Mouse (Mus musculus): ENCODE results near the gene Mmp20. TPM values are rescaled to one million over a fixed set of nuclear protein-coding genes. Genes with fewer than 3 reads are reported as not detected.

Gene Mmp20
- polyA plus RNA-seq, 1 experiment from 2014 or later = not detected

GRCm38 (mm10) chr9:7693961-7694360 is 65.9 kb downstream of the Mmp20 start:
- 32% methylated on average over 3 of the region's 3 CpGs for WGBS
- Histone ChIP-seq H3K4me1 (replicated peaks) (0 out of 2 replicates have a peak, but pooled peaks cover 3% of the 10 kb centered on the region), H3K27me3 (no peaks in the 10 kb centered on the region), H3K27ac (no peak overlapping the region), H3K9me3 (no peaks in the 10 kb centered on the region), H3K4me3 (replicated peaks) (no peak overlapping the region), H3K9ac (replicated peaks) (no peak overlapping the region), H3K36me3 (no peaks in the 10 kb centered on the region), H3K4me2 (no peak overlapping the region)
- peak; percentile 86 for ATAC-seq (ENCODE audit: insufficient number of reproducible peaks, insufficient read depth, low FRiP score, low TSS enrichment, low read depth)

- Histone ChIP-seq H3K4me2 (no peak overlapping the region), H3K9me3 (no peaks in the 10 kb centered on the region), H3K4me3 (replicated peaks) (no peak overlapping the region), H3K4me1 (replicated peaks) (0 out of 2 replicates have a peak, but pooled peaks cover 3% of the 10 kb centered on the region), H3K27me3 (no peaks in the 10 kb centered on the region), H3K36me3 (no peaks in the 10 kb centered on the region), H3K27ac (no peak overlapping the region), H3K9ac (replicated peaks) (no peak overlapping the region)
- WGBS = 62% methylated on average over 3 of the region's 3 CpGs
- ATAC-seq (ENCODE audit: insufficient number of reproducible peaks, insufficient read depth, low FRiP score, low TSS enrichment, low read depth) = no peak
Measured at GRCm38 (mm10) chr9:7695646-7696045, 67.6 kb downstream of the Mmp20 start.

DNA sequence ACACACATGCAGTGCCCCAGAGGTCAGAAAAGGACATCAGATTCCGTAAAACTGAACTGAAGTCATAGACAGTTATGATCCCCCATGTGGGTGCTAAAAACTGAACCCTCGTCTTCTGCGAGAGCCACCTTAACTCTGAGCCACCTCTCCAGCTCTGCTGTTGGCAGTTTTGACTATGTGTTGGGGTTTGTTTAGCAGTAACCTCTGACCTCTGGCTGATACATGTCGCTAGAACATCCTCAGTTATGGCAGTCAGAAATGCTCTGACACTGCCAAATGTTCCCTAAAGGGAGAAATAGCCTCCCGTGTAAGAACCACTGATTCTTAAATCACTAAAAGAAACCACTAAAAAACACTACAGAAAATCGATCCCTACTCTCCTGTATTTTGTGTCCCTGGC is 80.7 kb downstream of the Mmp20 start:
- no peaks in the 10 kb centered on the region for H3K27me3 ChIP-seq
- H3K9me3 ChIP-seq = no peaks in the 10 kb centered on the region
- ATAC-seq (ENCODE audit: insufficient number of reproducible peaks, insufficient read depth, low FRiP score, low TSS enrichment, low read depth) = no peak
- no peak overlapping the region for H3K4me3 ChIP-seq (replicated peaks)
- 69% methylated on average over 6 of the region's 6 CpGs for WGBS
- H3K4me2 ChIP-seq = no peak overlapping the region
- H3K4me1 ChIP-seq (replicated peaks) = no peaks in the 10 kb centered on the region
- H3K27ac ChIP-seq = no peak overlapping the region
- H3K9ac ChIP-seq (replicated peaks) = no peak overlapping the region
- no peaks in the 10 kb centered on the region for H3K36me3 ChIP-seq

GRCm38 (mm10) chr9:7711196-7711595 is 83.2 kb downstream of the Mmp20 start:
- Histone ChIP-seq H3K4me2 (no peak overlapping the region), H3K4me1 (replicated peaks) (no peaks in the 10 kb centered on the region), H3K27ac (no peak overlapping the region), H3K27me3 (no peaks in the 10 kb centered on the region), H3K4me3 (replicated peaks) (no peak overlapping the region), H3K9me3 (no peaks in the 10 kb centered on the region), H3K36me3 (no peaks in the 10 kb centered on the region), H3K9ac (replicated peaks) (no peak overlapping the region)
- no peak for ATAC-seq (ENCODE audit: insufficient number of reproducible peaks, insufficient read depth, low FRiP score, low TSS enrichment, low read depth)
- WGBS = 81% methylated on average over 4 of the region's 4 CpGs

- Histone ChIP-seq H3K36me3 (no peaks in the 10 kb centered on the region), H3K4me2 (no peak overlapping the region), H3K27ac (no peak overlapping the region), H3K4me1 (replicated peaks) (no peaks in the 10 kb centered on the region), H3K9ac (replicated peaks) (no peak overlapping the region), H3K4me3 (replicated peaks) (no peak overlapping the region), H3K9me3 (no peaks in the 10 kb centered on the region), H3K27me3 (no peaks in the 10 kb centered on the region)
- ATAC-seq (ENCODE audit: insufficient number of reproducible peaks, insufficient read depth, low FRiP score, low TSS enrichment, low read depth) = no peak; the same call in 1 of the 2 replicates
- WGBS = 41% methylated on average over 4 of the region's 4 CpGs
Measured at GRCm38 (mm10) chr9:7714062-7714907, 86.3 kb downstream of the Mmp20 start.

DNA sequence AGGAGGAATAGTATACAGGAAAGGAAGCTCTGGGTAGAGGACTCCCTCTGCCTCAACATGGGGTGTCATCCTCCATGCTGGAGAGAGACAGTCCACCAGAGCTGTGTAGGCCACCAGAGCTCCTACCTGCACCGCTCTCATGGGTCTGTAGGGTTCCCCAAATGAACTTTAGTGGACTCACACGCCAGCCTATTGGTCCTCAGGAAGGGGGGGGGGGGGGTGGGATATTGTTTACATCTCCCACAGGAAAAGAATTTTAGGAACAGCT is 86.8 kb downstream of the Mmp20 start:
- H3K27ac ChIP-seq = no peak overlapping the region
- H3K9ac ChIP-seq (replicated peaks) = no peak overlapping the region
- no peak for ATAC-seq (ENCODE audit: insufficient number of reproducible peaks, insufficient read depth, low FRiP score, low TSS enrichment, low read depth)
- H3K36me3 ChIP-seq = no peaks in the 10 kb centered on the region
- H3K27me3 ChIP-seq = no peaks in the 10 kb centered on the region
- H3K9me3 ChIP-seq = no peaks in the 10 kb centered on the region
- H3K4me1 ChIP-seq (replicated peaks) = no peaks in the 10 kb centered on the region
- no peak overlapping the region for H3K4me3 ChIP-seq (replicated peaks)
- 72% methylated on average over 2 of the region's 2 CpGs for WGBS
- H3K4me2 ChIP-seq = no peak overlapping the region

- H3K27me3 ChIP-seq = no peaks in the 10 kb centered on the region
- H3K36me3 ChIP-seq = no peaks in the 10 kb centered on the region
- no peaks in the 10 kb centered on the region for H3K4me1 ChIP-seq (replicated peaks)
- WGBS = 93% methylated on average over 1 of the region's 1 CpGs
- H3K9me3 ChIP-seq = no peaks in the 10 kb centered on the region
- no peak overlapping the region for H3K9ac ChIP-seq (replicated peaks)
- no peak overlapping the region for H3K4me2 ChIP-seq
- ATAC-seq (ENCODE audit: insufficient number of reproducible peaks, insufficient read depth, low FRiP score, low TSS enrichment, low read depth) = no peak
- H3K4me3 ChIP-seq (replicated peaks) = no peak overlapping the region
- H3K27ac ChIP-seq = no peak overlapping the region
Measured at GRCm38 (mm10) chr9:7721543-7721942, 93.5 kb downstream of the Mmp20 start.

Other genes starting within 250 kb of the Mmp20 start
- not detected in 2 replicates for gene Mmp1b, start 240.2 kb upstream of the Mmp20 start, polyA plus RNA-seq (2016; fragmentation: Nextera tagmentation; extraction: Ambion mirVana)
- gene Mmp3, start 182.4 kb upstream of the Mmp20 start, polyA plus RNA-seq (2016; fragmentation: Nextera tagmentation; extraction: Ambion mirVana) = not detected in 2 replicates
- not detected in 2 replicates for gene Mmp10, start 125.9 kb upstream of the Mmp20 start, polyA plus RNA-seq (2016; fragmentation: Nextera tagmentation; extraction: Ambion mirVana)
- 0.30 and 0.38 TPM in 2 replicates for gene Mmp8, start 69.8 kb upstream of the Mmp20 start, polyA plus RNA-seq (2016; fragmentation: Nextera tagmentation; extraction: Ambion mirVana)
- not detected in 2 replicates for gene Mmp27, start 56.8 kb upstream of the Mmp20 start, polyA plus RNA-seq (2016; fragmentation: Nextera tagmentation; extraction: Ambion mirVana)
- not detected in 2 replicates for gene Mmp7, start 63.9 kb downstream of the Mmp20 start, polyA plus RNA-seq (2016; fragmentation: Nextera tagmentation; extraction: Ambion mirVana)
- 80.7 and 89.1 TPM in 2 replicates for gene Tmem123, start 135.8 kb downstream of the Mmp20 start, polyA plus RNA-seq (2016; fragmentation: Nextera tagmentation; extraction: Ambion mirVana)
- gene Birc2, start 208.8 kb downstream of the Mmp20 start, polyA plus RNA-seq (2016; fragmentation: Nextera tagmentation; extraction: Ambion mirVana) = 43.9 and 48.7 TPM in 2 replicates
- gene Birc3, start 245.0 kb downstream of the Mmp20 start, polyA plus RNA-seq (2016; fragmentation: Nextera tagmentation; extraction: Ambion mirVana) = 6.8 and 7.9 TPM in 2 replicates

Measured in limb, embryonic 12.5 days (tissue).